Mouse (Mus musculus) fibroblast of lung, adult 2 months (primary cell): ENCODE measurements around the gene Ttll13.

Source experiments
- DNase-seq: peaks from one replicate; pipeline ENCODE4 v3.0.0-alpha.2; 2011; ENCODE audit warnings: low read depth

The Ttll13 gene

GRCm38 (mm10) chr7:80214459-80214858 is 31.7 kb upstream of the Ttll13 start:
- DNase-seq = no peak

- peak; percentile 36 for DNase-seq
These were observed 30.8 kb upstream of the Ttll13 start for GRCm38 (mm10) chr7:80215398-80215797.

- no peak for DNase-seq
These were observed 29.6 kb upstream of the Ttll13 start for GRCm38 (mm10) chr7:80216566-80216965.

- DNase-seq = no peak
These were observed 27.5 kb upstream of the Ttll13 start for GRCm38 (mm10) chr7:80218666-80219065.

GRCm38 (mm10) chr7:80220237-80220797 is 25.9 kb upstream of the Ttll13 start:
- DNase-seq = no peak

- DNase-seq = no peak
These were observed 24.9 kb upstream of the Ttll13 start for GRCm38 (mm10) chr7:80221179-80221750.

- DNase-seq = no peak
These were observed 19.1 kb upstream of the Ttll13 start for GRCm38 (mm10) chr7:80227065-80227464.

GRCm38 (mm10) chr7:80230196-80230595 is 16.0 kb upstream of the Ttll13 start:
- DNase-seq = no peak

- DNase-seq = no peak
These were observed 14.1 kb upstream of the Ttll13 start for GRCm38 (mm10) chr7:80231971-80232488.

GRCm38 (mm10) chr7:80232489-80233029 is 13.6 kb upstream of the Ttll13 start, which contains the start of the genes Cib1 and Gdpgp1:
Cib1 (minus strand) TSS chr7:80232813.
Gdpgp1 (plus strand) TSS chr7:80232865.
- peak; percentile 91 for DNase-seq

- DNase-seq = no peak
These were observed 12.4 kb upstream of the Ttll13 start for GRCm38 (mm10) chr7:80233799-80234198.

GRCm38 (mm10) chr7:80238542-80238941 is 7.6 kb upstream of the Ttll13 start:
- no peak for DNase-seq

GRCm38 (mm10) chr7:80241661-80242060 is 4.5 kb upstream of the Ttll13 start:
- no peak for DNase-seq

- DNase-seq = no peak
These were observed 1.3 kb upstream of the Ttll13 start for GRCm38 (mm10) chr7:80244851-80245250.

- DNase-seq = no peak
These were observed 683 bp downstream of the Ttll13 start for GRCm38 (mm10) chr7:80246859-80247258.

- DNase-seq = no peak
These were observed 6.3 kb downstream of the Ttll13 start for GRCm38 (mm10) chr7:80252437-80252836.

- DNase-seq = no peak
These were observed 6.7 kb downstream of the Ttll13 start for GRCm38 (mm10) chr7:80252886-80253285.

GRCm38 (mm10) chr7:80255981-80256380 is 9.8 kb downstream of the Ttll13 start:
- DNase-seq = no peak

- DNase-seq = no peak
These were observed 11.5 kb downstream of the Ttll13 start for GRCm38 (mm10) chr7:80257706-80258105.

- DNase-seq = peak; percentile 70
These were observed 14.6 kb downstream of the Ttll13 start, which contains the start of gene Ngrn for GRCm38 (mm10) chr7:80260625-80261371. Ngrn (plus strand) TSS chr7:80261215.

- DNase-seq = no peak
These were observed 15.3 kb downstream of the Ttll13 start for GRCm38 (mm10) chr7:80261372-80261990.

GRCm38 (mm10) chr7:80264606-80265005 is 18.4 kb downstream of the Ttll13 start:
- DNase-seq = no peak
